Mouse (Mus musculus) E14TG2a.4 (cell line): Measurements from ENCODE around the gene Pcsk6.
A peak's percentile ranks its signal among the peaks of the same experiment; 100 is the strongest.

Source experiments
- H3K27me3 ChIP-seq: 2 replicates; pipeline ENCODE4 v1.6.1; 2014; ENCODE audit warnings: low read length, control low read depth; ENCODE audit not compliant: insufficient read depth
- H3K36me3 ChIP-seq: 2 replicates; pipeline ENCODE4 v1.6.1; 2014; ENCODE audit warnings: low read length, control low read depth; ENCODE audit not compliant: insufficient read depth
- H3K4me1 ChIP-seq: replicated peaks from 2 replicates; pipeline ENCODE4 v1.6.1; 2014; ENCODE audit warnings: low read depth, low read length, control low read depth
- H3K4me3 ChIP-seq: replicated peaks from 2 replicates; pipeline ENCODE4 v1.5.1; 2014; ENCODE audit warnings: mild to moderate bottlenecking, low read length
- H3K9me3 ChIP-seq: 2 replicates; pipeline ENCODE4 v1.6.1; 2014; ENCODE audit warnings: low read length, control low read depth
- CTCF ChIP-seq: conservative IDR thresholded peaks from 2 replicates; pipeline ENCODE4 v1.5.1; 2014; ENCODE audit warnings: low read length
- NANOG ChIP-seq: IDR thresholded peaks from 2 replicates; pipeline ENCODE4 v1.6.1; 2014; ENCODE audit warnings: borderline replicate concordance, low read length, mixed read lengths
- POU5F1 ChIP-seq: IDR thresholded peaks from 2 replicates; pipeline ENCODE4 v1.6.1; 2014; ENCODE audit warnings: low read length, borderline replicate concordance

Pcsk6 gene

DNA sequence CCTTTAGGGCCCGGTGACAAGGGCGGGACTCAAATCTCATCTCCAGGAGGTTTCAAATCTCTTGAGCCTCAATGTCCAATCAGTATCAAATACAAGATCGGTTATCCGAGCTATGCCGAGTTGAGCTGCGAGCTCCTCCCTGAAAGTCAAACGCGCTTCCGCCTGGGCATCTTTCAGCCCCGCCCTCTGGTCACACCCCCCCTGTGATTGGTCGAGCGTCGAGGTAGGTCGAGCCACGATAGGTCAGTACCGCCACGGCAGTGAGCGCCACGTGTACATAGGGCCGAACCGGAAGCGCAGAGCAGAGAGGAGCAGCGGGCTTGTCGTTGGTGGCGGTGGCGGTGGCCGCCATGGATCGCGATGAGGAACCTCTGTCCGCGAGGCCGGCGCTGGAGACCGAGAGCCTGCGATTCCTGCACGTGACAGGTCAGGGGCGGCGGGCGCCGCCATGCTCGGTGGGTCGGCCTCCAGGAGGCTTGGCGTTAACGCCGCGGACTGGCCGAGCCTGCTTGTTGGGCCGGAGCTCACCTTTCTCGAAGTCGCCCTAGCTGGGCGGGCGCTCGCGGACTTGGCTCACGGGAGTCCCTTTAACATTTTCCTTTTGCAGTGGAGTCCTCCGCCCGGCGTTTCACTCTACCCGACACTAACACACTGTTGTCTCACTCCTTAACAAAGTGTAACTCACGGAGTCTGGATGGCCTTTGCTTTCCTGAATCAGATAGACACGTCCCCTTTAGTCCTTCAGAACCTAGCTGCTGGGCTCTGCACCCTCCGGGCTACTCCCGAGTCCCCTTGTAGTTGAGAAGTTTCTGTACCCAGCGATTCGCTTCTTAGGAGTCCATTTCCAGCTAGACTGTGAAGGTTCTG lies 218.1 kb downstream of the Pcsk6 start, which contains the start of gene Selenos:
Selenos (plus strand) TSS at position 286 of the 867 bp plus-strand sequence.
- no peaks in the 10 kb centered on the region for H3K27me3 ChIP-seq
- peak within 1 kb of the TSS; percentile 91 for H3K4me3 ChIP-seq
- TF ChIP-seq POU5F1 = no peak
- no peak for TF ChIP-seq NANOG
- TF ChIP-seq CTCF = no peak
- peaks cover 59% of the 10 kb centered on the region for H3K36me3 ChIP-seq
- no peaks in the 10 kb centered on the region for H3K9me3 ChIP-seq
- H3K4me1 ChIP-seq = peaks cover 12% of the 10 kb centered on the region

DNA sequence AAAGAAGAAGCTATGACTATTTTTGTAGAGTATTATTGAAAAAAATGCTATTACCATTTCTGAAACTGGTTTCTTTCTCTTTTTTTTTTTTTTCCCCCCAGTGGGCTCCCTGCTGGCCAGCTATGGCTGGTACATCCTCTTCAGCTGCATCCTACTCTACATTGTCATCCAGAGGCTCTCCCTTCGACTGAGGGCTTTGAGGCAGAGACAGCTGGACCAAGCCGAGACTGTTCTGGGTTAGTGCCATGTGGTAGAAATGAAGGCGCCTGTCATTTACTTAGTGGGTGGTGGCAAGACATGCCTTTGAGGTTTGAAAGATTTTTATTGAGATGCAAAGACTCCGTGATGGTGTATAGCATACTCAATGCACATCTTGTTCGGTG lies 218.7 kb downstream of the Pcsk6 start:
- Histone ChIP-seq H3K4me1 (peaks cover 12% of the 10 kb centered on the region), H3K9me3 (no peaks in the 10 kb centered on the region), H3K27me3 (no peaks in the 10 kb centered on the region), H3K36me3 (peaks cover 59% of the 10 kb centered on the region), H3K4me3 (peak overlapping the region; percentile 91)
- TF ChIP-seq POU5F1 (no peak), NANOG (no peak), CTCF (no peak; the same call in 1 of the 2 replicates)

DNA sequence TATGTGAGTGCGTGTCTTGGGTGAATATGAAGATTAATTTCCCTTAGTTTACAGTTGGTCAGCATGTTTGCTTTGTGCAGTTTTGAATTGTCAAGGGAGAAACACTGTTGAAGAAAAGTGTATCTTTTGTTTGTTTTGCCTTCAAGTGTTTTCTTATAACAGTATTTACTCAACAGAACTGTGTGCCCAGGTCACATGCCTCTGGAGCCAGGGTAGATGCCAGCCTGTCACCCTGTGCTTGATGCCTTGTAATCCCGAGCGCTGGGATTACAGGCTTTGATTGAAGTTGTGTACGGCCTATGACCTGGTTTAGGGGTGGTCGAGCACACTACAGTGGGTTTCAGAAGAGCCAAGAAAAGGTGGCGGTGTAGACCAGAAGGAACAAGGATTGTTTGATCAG lies 222.2 kb downstream of the Pcsk6 start:
- TF ChIP-seq POU5F1 (no peak), NANOG (no peak), CTCF (no peak)
- no peaks in the 10 kb centered on the region for H3K27me3 ChIP-seq
- H3K4me1 ChIP-seq = peaks cover 9% of the 10 kb centered on the region
- peaks cover 76% of the 10 kb centered on the region for H3K36me3 ChIP-seq
- H3K9me3 ChIP-seq = no peaks in the 10 kb centered on the region
- H3K4me3 ChIP-seq = no peak overlapping the region

DNA sequence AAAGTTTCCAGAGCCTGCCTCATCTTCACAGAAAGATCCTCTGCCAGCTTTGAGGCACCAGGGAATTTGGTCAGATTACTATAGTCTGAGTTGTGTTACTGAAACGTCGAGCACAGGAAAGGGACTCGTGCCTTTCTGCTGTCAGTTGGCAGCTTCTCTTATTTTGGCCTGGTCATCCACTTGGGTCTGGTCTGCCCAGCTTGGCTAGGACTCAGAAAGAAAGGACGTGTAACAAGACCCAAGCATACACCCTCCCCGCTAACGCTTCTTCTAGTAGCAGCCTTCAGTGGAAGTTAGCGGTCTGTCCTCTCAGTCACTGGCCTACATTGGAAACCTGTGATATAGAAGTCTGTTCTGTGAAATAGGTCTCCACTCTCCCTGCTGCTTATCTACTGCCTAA lies 223.0 kb downstream of the Pcsk6 start:
- no peaks in the 10 kb centered on the region for H3K27me3 ChIP-seq

DNA sequence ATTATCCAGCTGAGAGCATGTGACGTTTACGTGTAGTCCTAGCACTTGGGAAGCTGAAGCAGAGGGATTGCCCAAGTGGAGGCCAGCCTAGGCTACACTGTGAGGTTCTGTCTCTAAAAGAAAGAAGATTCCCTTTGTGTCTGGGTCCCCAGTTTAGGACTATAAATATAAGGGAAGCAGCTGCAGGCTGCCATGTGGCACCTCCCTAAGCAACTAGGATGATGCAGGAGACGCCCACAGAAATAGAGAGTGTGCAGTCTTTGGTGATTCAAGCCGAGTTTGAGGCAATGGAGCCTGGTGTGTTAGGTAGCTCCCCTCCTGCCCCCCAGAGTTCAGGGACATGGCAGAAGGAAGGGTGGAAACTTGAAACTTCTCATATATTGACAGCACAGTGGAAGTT lies 226.1 kb downstream of the Pcsk6 start:
- no peak overlapping the region for H3K4me3 ChIP-seq
- H3K27me3 ChIP-seq = no peaks in the 10 kb centered on the region
- H3K9me3 ChIP-seq = no peaks in the 10 kb centered on the region
- peaks cover 9% of the 10 kb centered on the region for H3K4me1 ChIP-seq
- TF ChIP-seq POU5F1 = no peak
- no peak for TF ChIP-seq CTCF
- no peak for TF ChIP-seq NANOG
- H3K36me3 ChIP-seq = peaks cover 82% of the 10 kb centered on the region

More for the DNA sequence above, 223.0 kb downstream of the Pcsk6 start:
- no peak for TF ChIP-seq POU5F1
- no peak for TF ChIP-seq CTCF
- no peak for TF ChIP-seq NANOG
- H3K36me3 ChIP-seq = peaks cover 84% of the 10 kb centered on the region
- no peak overlapping the region for H3K4me3 ChIP-seq
- no peaks in the 10 kb centered on the region for H3K9me3 ChIP-seq
- peaks cover 5% of the 10 kb centered on the region for H3K4me1 ChIP-seq

DNA sequence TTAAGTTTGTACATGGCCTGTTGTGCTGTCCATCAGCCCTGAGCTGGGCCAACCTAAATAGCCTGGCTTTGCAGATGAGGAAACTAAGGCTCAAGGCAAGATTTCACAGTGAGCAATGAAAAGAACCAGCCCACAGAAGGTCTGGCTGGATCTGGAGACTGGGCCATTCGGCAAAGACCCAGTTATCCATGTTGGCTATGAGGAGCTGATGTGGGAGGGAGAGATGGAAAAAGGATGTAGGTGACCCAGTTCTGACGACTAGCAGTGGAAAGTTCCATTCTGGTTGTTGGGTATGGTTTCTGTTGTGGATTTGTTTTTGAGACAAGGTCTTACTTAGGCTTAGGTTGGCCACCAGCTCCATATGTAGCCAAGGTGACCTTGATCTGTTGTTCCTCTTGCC lies 226.5 kb downstream of the Pcsk6 start:
- H3K36me3 ChIP-seq = peaks cover 79% of the 10 kb centered on the region
- no peaks in the 10 kb centered on the region for H3K27me3 ChIP-seq
- H3K4me1 ChIP-seq = peaks cover 13% of the 10 kb centered on the region
- no peaks in the 10 kb centered on the region for H3K9me3 ChIP-seq
- no peak overlapping the region for H3K4me3 ChIP-seq
- TF ChIP-seq NANOG (no peak), CTCF (no peak), POU5F1 (no peak)

DNA sequence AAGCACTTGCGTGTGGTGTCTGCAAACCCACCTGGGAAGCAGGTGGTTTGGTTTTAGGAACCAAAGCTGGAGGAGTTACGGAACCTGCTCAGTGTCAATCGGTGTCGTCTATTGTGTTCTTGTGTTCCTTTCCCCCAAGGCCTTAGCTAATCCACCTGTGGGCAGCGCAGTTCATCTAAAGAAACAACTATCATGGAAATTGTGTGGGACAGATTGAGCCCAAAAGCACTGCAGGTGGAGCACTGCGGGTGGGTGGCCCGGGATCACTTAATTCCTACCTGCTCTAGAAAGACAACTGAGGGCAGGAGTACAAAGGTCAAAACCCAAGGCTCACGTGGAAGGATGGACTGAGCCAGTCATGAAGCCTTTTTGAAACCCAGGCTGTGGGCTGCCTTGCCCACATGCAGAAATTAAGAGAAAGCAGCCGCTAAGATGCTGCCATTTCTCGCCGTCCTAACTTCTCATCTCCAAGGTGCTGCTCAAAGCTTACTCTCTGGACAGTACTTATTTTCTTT lies 229.2 kb downstream of the Pcsk6 start:
- H3K27me3 ChIP-seq = peaks cover 4% of the 10 kb centered on the region; the same call in 1 of the 2 replicates
- H3K4me3 ChIP-seq = no peak overlapping the region
- H3K9me3 ChIP-seq = no peaks in the 10 kb centered on the region
- TF ChIP-seq CTCF = no peak
- no peak for TF ChIP-seq NANOG
- TF ChIP-seq POU5F1 = no peak
- H3K4me1 ChIP-seq = peaks cover 17% of the 10 kb centered on the region
- peaks cover 52% of the 10 kb centered on the region for H3K36me3 ChIP-seq

DNA sequence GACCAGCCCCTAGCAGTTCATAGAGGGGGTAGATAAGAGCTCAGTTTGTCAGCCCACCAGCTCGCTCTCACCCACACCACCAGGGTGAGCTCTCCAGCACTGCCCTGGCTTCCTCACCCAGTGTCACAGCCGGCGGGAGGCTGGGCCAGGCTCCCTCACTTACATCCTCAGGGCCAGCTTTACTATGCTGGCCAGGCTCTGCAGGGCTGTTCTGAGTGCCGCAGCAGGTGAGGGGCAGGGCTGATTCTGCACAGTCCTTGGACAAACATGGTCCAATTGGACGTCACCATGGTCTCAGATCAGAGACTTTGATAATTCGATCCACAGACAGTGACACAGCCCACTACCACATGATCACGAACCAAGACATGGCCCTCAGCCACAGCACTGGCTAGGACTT lies 230.0 kb downstream of the Pcsk6 start:
- peaks cover 44% of the 10 kb centered on the region for H3K36me3 ChIP-seq
- H3K4me3 ChIP-seq = no peak overlapping the region
- TF ChIP-seq POU5F1 (no peak), NANOG (no peak)
- peaks cover 7% of the 10 kb centered on the region; the same call in 1 of the 2 replicates for H3K27me3 ChIP-seq
- no peaks in the 10 kb centered on the region for H3K9me3 ChIP-seq
- H3K4me1 ChIP-seq = peaks cover 17% of the 10 kb centered on the region

DNA sequence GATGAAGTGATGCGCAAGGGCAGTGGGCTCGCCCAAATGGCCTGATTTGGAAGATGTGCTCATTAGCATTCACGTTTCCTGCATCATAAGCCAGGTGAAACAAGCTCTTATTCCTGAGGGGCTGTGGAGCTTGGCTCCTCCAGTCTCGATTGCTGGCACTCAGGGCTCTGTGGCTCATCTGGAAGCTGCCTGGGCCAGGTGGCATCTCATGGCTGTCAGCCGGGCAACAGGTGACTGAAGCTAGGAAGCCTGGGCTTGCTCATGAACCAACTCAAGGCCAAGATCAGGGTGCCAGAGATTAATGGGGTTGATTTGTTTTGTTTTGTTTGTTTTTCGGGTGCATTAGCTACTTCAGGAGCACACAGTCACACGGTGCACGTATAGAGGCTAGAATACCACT lies 231.1 kb downstream of the Pcsk6 start:
- no peak overlapping the region for H3K4me3 ChIP-seq
- no peaks in the 10 kb centered on the region for H3K9me3 ChIP-seq
- TF ChIP-seq CTCF (no peak), POU5F1 (no peak), NANOG (no peak)
- peaks cover 7% of the 10 kb centered on the region; the same call in 1 of the 2 replicates for H3K27me3 ChIP-seq
- H3K36me3 ChIP-seq = peaks cover 33% of the 10 kb centered on the region
- H3K4me1 ChIP-seq = peaks cover 17% of the 10 kb centered on the region
